Mouse (Mus musculus) CH12.LX (cell line): ENCODE measurements around the gene Rprd1b. TPM values are rescaled to one million over a fixed set of nuclear protein-coding genes. Genes with fewer than 3 reads are reported as not detected.

Experiments
- DNase-seq: peaks from one replicate; pipeline ENCODE4 v3.0.0-alpha.2; 2013; ENCODE audit errors: extremely low read depth
- H3K27ac ChIP-seq: 2 replicates; pipeline ENCODE4 v1.5.1; 2012; ENCODE audit warnings: low read depth, mild to moderate bottlenecking, control low read depth, moderate library complexity; ENCODE audit not compliant: insufficient read depth
- H3K27me3 ChIP-seq: replicated peaks from 2 replicates; pipeline ENCODE3; 2012; ENCODE audit warnings: inconsistent platforms
- H3K36me3 ChIP-seq, 2 experiments: replicated peaks in 1 of 2; 2 replicates each; pipeline versions ENCODE3 to v1.6.1; 2012; ENCODE audit warnings: inconsistent platforms in 1 of 2, low read length in 1 of 2, mild to moderate bottlenecking in 1 of 2, mixed read lengths in 1 of 2, moderate library complexity in 1 of 2; ENCODE audit not compliant: control insufficient read depth in 1 of 2, insufficient read depth in 1 of 2
- H3K4me1 ChIP-seq, 2 experiments: 2 replicates each; pipeline ENCODE4 v1.6.1; 2012; ENCODE audit warnings: inconsistent platforms in 1 of 2, moderate library complexity in 1 of 2; ENCODE audit not compliant: insufficient read depth in 2 of 2, control insufficient read depth in 1 of 2
- H3K4me2 ChIP-seq: 2 replicates; pipeline ENCODE4 v1.6.1; 2012; ENCODE audit warnings: low read depth, mild to moderate bottlenecking, control low read depth; ENCODE audit not compliant: poor library complexity, insufficient read depth, severe bottlenecking
- H3K4me3 ChIP-seq, 3 experiments: fragments of 150-350 bp in 1 of 3; sonication (generic) in 1 of 3; replicated peaks in 1 of 3; 2 replicates each; pipeline versions ENCODE3 to v1.5.1; 2011 to 2012; ENCODE audit warnings: low read depth in 2 of 3, low read length in 2 of 3, mild to moderate bottlenecking in 2 of 3, moderate library complexity in 2 of 3, control low read depth in 1 of 3, improper control_type of control experiment in 1 of 3, inconsistent platforms in 1 of 3, mixed read lengths in 1 of 3; ENCODE audit not compliant: poor library complexity in 1 of 3
- H3K79me2 ChIP-seq: replicated peaks from 2 replicates; pipeline ENCODE4 v1.6.1; 2012; ENCODE audit warnings: mild to moderate bottlenecking, moderate library complexity; ENCODE audit not compliant: control insufficient read depth, poor library complexity, insufficient read depth, severe bottlenecking; ENCODE audit errors: extremely low read depth
- H3K9ac ChIP-seq: 2 replicates; pipeline ENCODE4 v1.6.1; 2012; ENCODE audit warnings: low read depth, mild to moderate bottlenecking, control low read depth, moderate library complexity; ENCODE audit not compliant: insufficient read depth
- H3K9me3 ChIP-seq: replicated peaks from 2 replicates; pipeline ENCODE3; 2012; ENCODE audit warnings: low read length, inconsistent platforms, mixed read lengths
- CHD2 ChIP-seq: IDR thresholded peaks from 2 replicates; pipeline ENCODE4 v1.6.1; 2011; ENCODE audit warnings: low read length, improper control_type of control experiment
- CTCF ChIP-seq, 2 experiments: IDR thresholded peaks in 1 of 2; conservative IDR thresholded peaks in 1 of 2; 2 replicates each; pipeline ENCODE4 v1.5.1; 2011 to 2012; ENCODE audit warnings: low read depth in 2 of 2, low read length in 2 of 2, improper control_type of control experiment in 1 of 2, inconsistent platforms in 1 of 2, mild to moderate bottlenecking in 1 of 2, moderate library complexity in 1 of 2
- E2F4 ChIP-seq: IDR thresholded peaks from 2 replicates; pipeline ENCODE4 v1.6.1; 2011; ENCODE audit warnings: low read depth, low read length, improper control_type of control experiment; ENCODE audit not compliant: insufficient replicate concordance
- ETS1 ChIP-seq: conservative IDR thresholded peaks from 2 replicates; pipeline ENCODE4 v1.6.1; 2012; ENCODE audit warnings: low read depth, mild to moderate bottlenecking, inconsistent platforms, low read length, improper control_type of control experiment, moderate library complexity
- HCFC1 ChIP-seq: IDR thresholded peaks from 2 replicates; pipeline ENCODE4 v1.6.1; 2012; ENCODE audit warnings: low read depth, mild to moderate bottlenecking, inconsistent platforms, low read length, improper control_type of control experiment
- MAFK ChIP-seq: IDR thresholded peaks from 2 replicates; pipeline ENCODE4 v1.6.1; 2011; ENCODE audit warnings: low read length, improper control_type of control experiment; ENCODE audit not compliant: insufficient replicate concordance
- MAX ChIP-seq: IDR thresholded peaks from 2 replicates; pipeline ENCODE4 v1.6.1; 2011; ENCODE audit warnings: low read length, improper control_type of control experiment
- MXI1 ChIP-seq: IDR thresholded peaks from 2 replicates; pipeline ENCODE4 v1.6.1; 2011; ENCODE audit warnings: mild to moderate bottlenecking, low read depth, low read length, improper control_type of control experiment
- MYC ChIP-seq: IDR thresholded peaks from 2 replicates; pipeline ENCODE4 v1.6.1; 2011; ENCODE audit warnings: low read depth, mild to moderate bottlenecking, improper control_type of control experiment, low read length
- PAX5 ChIP-seq: IDR thresholded peaks from 2 replicates; pipeline ENCODE4 v1.6.1; 2012; ENCODE audit warnings: low read length, inconsistent platforms, mixed read lengths
- RCOR1 ChIP-seq: conservative IDR thresholded peaks from 2 replicates; pipeline ENCODE4 v1.6.1; 2012; ENCODE audit warnings: low read depth, mild to moderate bottlenecking, inconsistent platforms, low read length, improper control_type of control experiment
- SIN3A ChIP-seq: IDR thresholded peaks from 2 replicates; pipeline ENCODE4 v1.6.1; 2012; ENCODE audit warnings: low read length, improper control_type of control experiment, inconsistent platforms
- SMC3 ChIP-seq: IDR thresholded peaks from 2 replicates; pipeline ENCODE4 v1.6.1; 2011; ENCODE audit warnings: low read depth, low read length, improper control_type of control experiment
- TCF12 ChIP-seq: IDR thresholded peaks from 2 replicates; pipeline ENCODE4 v1.6.1; 2014; ENCODE audit warnings: low read depth, mild to moderate bottlenecking, inconsistent platforms, low read length, improper control_type of control experiment
- USF1 ChIP-seq: IDR thresholded peaks from 2 replicates; pipeline ENCODE4 v1.6.1; 2014; ENCODE audit warnings: low read depth, mild to moderate bottlenecking, inconsistent platforms, low read length, improper control_type of control experiment
- ZC3H11A ChIP-seq: IDR thresholded peaks from 2 replicates; pipeline ENCODE4 v1.6.1; 2012; ENCODE audit warnings: low read depth, mild to moderate bottlenecking, inconsistent platforms, low read length, improper control_type of control experiment
- ZKSCAN1 ChIP-seq: IDR thresholded peaks from 2 replicates; pipeline ENCODE4 v1.6.1; 2012; ENCODE audit warnings: low read depth, inconsistent platforms, low read length, improper control_type of control experiment, borderline replicate concordance
- ZMIZ1 ChIP-seq: IDR thresholded peaks from 2 replicates; pipeline ENCODE4 v1.6.1; 2012; ENCODE audit warnings: low read depth, mild to moderate bottlenecking, inconsistent platforms, low read length, improper control_type of control experiment
- ZNF384 ChIP-seq: IDR thresholded peaks from 2 replicates; pipeline ENCODE4 v1.6.1; 2012; ENCODE audit warnings: low read depth, low read length, improper control_type of control experiment, inconsistent platforms
- dilution Hi-C: fragments of 300-500 bp; cut with MboI; formaldehyde crosslinking; loops from 2 replicates; pipeline ENCODE4 v1.14.3; 2020; ENCODE audit warnings: low sequenced_read_pairs; ENCODE audit not compliant: extremely low pct_unique_long_range_greater_than_20kb, extremely low pct_ligation_motif_present
- in situ Hi-C: fragments of 300-500 bp; cut with MboI; formaldehyde crosslinking; loops from 3 replicates; pipeline ENCODE4 v1.14.3; 2019; ENCODE audit warnings: low sequenced_read_pairs, low pct_ligation_motif_present, low pct_unique_long_range_greater_than_20kb, mixed read lengths
- polyA plus RNA-seq: library from polyadenylated mRNA; unstranded; fragments of >175 nt; gene quantifications from 2 replicates; pipeline ENCODE4 v1.2.1, GENCODE M21; 2012; ENCODE audit warnings: low read depth; ENCODE audit not compliant: insufficient read length
- total RNA-seq, 2 experiments: library from RNA; depleted of rRNA; stranded (reverse); fragments of 300-350 nt in 1 of 2; fragments of >200 nt in 1 of 2; gene quantifications; 2 replicates each; pipeline ENCODE4 v1.2.3; 2012 to 2014

The Rprd1b gene
- total and polyA plus RNA-seq, 3 experiments, result 11.8 to 33.1 (median 16.4) TPM

DNA sequence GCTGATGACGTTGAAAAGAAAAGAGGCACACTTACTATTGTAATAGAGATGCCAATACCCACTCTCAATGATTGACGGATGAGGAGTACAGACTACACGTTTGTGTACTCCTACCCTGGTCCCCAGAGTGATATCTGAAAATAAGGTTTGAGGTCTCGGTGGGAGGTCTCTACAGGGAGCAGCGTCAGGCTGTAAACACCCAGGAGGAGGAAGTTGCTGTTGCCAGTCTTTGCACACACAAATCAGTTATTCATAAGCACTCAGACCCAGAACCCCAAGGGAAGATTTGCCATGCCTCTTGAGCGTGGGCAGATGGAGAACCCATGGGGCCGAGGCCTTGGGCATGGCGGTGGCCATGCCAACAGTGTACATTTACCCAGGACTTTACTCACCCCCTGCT lies 56.2 kb downstream of the Rprd1b start:
- Histone ChIP-seq H3K4me2 (no peak overlapping the region), H3K9me3 (no peaks in the 10 kb centered on the region), H3K36me3 (peaks cover 0 to 3% of the 10 kb centered on the region in 2 experiments), H3K4me3 (no peak overlapping the region), H3K27ac (no peak overlapping the region), H3K9ac (no peak overlapping the region), H3K27me3 (no peaks in the 10 kb centered on the region), H3K79me2 (no peaks in the 10 kb centered on the region), H3K4me1 (peaks cover 0 to 17% of the 10 kb centered on the region in 2 experiments; a peak in 2 of 4 replicates)
- in situ Hi-C loops (no loop called here), dilution Hi-C loops (no loop called here)
- no peak for TF ChIP-seq MYC
- no peak for TF ChIP-seq MXI1
- TF ChIP-seq TCF12, result no peak
- no peak for TF ChIP-seq ZKSCAN1
- no peak for TF ChIP-seq PAX5
- no peak for TF ChIP-seq CTCF (conservative IDR thresholded peaks at IDR 0.05 in 1 of 2, IDR thresholded peaks at IDR 0.05 in 1 of 2; ENCODE audit: low read depth in 2 of 2, low read length in 2 of 2)
- no peak for TF ChIP-seq ZNF384
- TF ChIP-seq ZC3H11A, result no peak
- no peak for TF ChIP-seq MAX
- TF ChIP-seq SIN3A, result no peak
- TF ChIP-seq SMC3, result no peak
- TF ChIP-seq RCOR1, result no peak
- no peak for TF ChIP-seq MAFK
- no peak for TF ChIP-seq ZMIZ1
- no peak for TF ChIP-seq CHD2
- no peak for TF ChIP-seq E2F4
- TF ChIP-seq USF1, result no peak
- TF ChIP-seq ETS1, result no peak
- no peak for TF ChIP-seq HCFC1
- peak; percentile 15 for DNase-seq

DNA sequence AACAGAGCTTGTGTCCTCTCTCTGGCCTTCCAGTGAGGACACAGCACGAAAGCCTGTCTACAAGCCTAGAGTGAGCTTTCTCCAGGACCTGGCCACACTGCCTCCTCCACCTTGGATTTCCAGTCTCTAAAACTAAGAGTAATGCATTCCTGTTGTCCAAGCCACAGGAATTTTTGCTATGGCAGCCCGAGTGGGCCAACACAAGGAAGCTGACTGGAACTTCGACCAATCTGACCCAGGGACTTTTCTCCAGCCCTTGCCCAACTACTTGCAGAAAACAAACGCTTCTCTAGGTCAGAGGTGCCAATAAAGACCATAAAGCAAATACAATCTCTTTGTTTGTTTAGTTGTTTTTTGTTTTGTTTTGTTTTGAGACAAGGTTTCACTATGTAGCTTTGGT lies 61.8 kb downstream of the Rprd1b start:
- no peaks in the 10 kb centered on the region for H3K36me3 ChIP-seq
- no peaks in the 10 kb centered on the region for H3K9me3 ChIP-seq
- no peaks in the 10 kb centered on the region for H3K27me3 ChIP-seq
- dilution Hi-C loops, result no loop called here
- peaks cover 2% of the 10 kb centered on the region in 2 experiments; a peak in 3 of 4 replicates for H3K4me1 ChIP-seq
- H3K9ac ChIP-seq, result no peak overlapping the region
- no peak for TF ChIP-seq RCOR1
- no peak for DNase-seq
- H3K4me3 ChIP-seq, result no peak overlapping the region
- no peak overlapping the region for H3K4me2 ChIP-seq
- in situ Hi-C loops, result no loop called here
- no peaks in the 10 kb centered on the region for H3K79me2 ChIP-seq
- no peak overlapping the region for H3K27ac ChIP-seq
